Mouse (Mus musculus): ENCODE measurements around the gene AC129217.1.

AC129217.1 gene

DNA sequence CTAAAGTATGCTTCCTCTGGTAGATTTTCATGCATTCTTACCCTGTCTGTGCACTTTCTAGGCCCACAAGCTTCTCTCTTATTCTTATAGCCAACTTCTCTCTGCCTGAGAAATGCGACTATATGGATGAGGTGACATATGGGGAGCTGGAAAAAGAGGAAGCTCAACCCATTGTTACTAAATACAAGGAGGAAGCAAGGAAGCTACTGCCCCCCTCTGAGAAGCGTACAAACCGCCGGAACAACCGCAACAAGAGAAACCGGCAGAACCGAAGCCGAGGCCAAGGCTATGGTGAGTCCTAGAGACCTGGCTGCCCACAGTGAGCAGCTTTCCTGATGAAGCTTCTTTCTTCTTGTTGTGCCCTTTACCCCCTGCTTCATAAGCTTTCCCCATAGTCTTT lies at the start of gene AC129217.1:
AC129217.1 (plus strand) TSS at position 114 of the 400 bp plus-strand sequence.
- no peak for DNase-seq

DNA sequence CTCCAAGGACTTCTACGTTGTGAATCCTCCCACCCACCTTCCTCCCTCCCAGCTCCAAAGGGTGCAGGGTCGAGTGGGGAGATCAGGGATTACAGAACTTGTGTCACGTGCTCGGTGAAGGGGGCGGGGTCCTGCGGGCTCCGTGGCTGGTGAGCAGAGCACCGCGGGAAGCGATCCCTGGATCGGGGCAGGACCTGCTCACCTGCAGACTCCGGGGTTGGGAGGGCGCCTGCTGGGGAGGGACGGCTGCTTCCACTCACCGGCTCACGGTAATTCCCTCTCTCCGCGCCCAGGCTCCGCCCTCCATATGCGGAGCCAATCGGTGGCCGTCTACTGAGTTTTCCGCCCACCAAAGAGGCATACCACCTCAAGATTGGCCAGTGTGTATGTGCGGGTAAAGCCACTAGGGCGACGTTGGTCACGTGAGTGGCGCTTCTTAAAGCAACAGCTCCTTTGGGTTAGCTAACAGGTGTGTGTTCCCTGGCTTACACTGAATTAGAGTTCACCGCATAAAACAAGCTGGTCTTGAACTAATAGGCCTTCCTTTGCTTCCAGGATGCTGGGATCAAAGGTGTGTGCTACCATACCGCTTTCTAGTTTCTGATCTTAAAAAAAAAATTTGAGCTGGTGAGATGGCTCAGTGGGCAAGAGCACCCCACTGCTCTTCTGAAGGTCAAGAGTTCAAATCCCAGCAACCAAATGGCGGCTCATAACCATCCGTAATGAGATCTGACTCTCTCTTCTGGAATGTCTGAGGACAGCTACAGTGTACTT lies 43.4 kb upstream of the AC129217.1 start, which contains the start of gene Taf6l:
Taf6l (minus strand) TSS at position 410 of the 774 bp plus-strand sequence.
- DNase-seq = peak; percentile 96

DNA sequence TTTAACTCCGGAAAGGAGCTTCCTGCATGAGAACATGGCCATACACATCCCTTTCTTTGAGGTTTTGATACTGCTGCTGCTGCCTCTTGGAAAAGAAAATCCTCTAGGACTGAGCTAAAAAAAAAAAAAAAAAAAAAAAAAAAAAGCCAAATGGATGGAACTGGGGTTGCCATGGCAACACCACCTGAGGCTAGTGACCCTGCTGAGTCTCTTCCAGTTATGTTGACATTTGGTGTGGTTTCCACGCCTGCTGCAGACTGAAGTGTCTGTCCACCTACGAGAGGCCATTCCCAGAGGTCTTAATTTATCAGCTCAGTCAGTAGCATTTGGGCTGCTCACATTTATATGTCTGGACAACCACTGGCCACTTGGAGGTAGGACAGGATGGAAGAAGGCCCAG lies 41.1 kb upstream of the AC129217.1 start:
- no peak for DNase-seq

DNA sequence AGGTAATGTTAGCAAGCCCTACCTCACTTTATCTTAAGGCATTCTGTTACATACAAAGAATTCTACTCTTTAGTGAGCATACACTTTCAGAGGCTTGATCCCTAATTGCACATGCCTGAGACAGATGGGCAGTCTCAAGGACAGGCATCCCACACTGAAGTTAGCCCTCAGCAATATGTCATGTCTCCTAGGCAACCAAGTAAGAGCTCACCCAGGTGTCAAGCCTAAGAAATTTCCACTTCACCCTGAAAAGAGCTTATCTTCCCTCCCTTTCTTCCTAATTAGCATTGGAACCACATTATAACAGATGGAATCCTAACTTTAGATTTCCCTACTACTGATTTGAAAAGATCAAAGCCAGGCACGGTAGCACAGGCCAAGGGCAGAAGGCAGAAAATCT lies 40.4 kb upstream of the AC129217.1 start:
- DNase-seq = peak; percentile 57

DNA sequence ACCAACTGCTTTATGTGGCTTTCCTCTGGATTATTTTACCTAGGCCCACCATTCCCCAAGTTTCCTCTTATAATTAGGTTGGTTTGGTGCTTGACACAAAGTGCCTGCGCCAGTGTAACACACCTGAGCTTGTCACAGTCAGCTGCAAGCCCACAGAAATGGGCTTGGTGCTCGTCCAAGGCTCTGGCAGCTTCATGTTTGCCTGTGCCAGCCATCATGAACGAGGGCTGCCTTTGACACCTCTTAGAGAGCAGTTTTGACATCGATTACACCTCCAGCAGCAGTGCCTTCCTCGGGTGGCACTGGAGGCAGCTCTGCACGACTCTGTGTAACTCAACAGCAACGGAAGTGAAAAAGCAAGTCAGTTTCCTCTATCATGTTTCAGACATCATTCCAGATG lies 39.4 kb upstream of the AC129217.1 start:
- no peak for DNase-seq

GRCm38 (mm10) chr19:8798264-8798946 lies 31.2 kb upstream of the AC129217.1 start, which contains the start of gene Polr2g:
Polr2g (minus strand) TSS chr19:8798577.
- DNase-seq = peak; percentile 97

GRCm38 (mm10) chr19:8798947-8799315 lies 30.6 kb upstream of the AC129217.1 start:
- DNase-seq = no peak

- DNase-seq = peak; percentile 99
Measured at GRCm38 (mm10) chr19:8802130-8802821, 27.3 kb upstream of the AC129217.1 start, which contains the start of gene Zbtb3. Zbtb3 (plus strand) TSS chr19:8802555.

DNA sequence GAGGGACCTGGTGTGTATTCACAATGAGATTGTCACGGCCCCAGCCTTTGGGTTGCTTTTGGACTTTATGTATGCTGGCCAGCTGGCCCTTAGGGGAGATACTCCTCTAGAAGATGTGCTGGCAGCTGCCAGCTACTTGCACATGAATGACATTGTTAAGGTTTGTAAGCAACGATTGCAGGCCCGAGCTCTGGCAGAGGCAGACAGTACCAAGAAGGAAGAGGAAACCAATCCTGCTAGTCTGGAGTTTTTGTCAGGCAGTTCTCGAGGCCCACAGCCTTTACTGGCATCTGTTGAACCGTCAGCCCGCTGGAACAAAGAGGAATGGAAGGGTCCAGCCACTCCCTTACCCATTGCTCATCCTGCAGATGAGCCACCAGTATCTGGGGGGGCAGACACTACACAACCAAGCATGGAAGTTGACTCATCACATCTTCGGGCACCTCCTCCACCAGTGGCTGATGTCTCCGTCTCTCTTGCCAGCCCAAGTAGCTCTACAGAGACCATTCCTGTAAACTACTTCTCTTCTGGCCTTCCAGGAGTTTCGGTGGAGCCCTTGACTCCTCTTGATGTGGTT lies 26.3 kb upstream of the AC129217.1 start:
- no peak for DNase-seq

- no peak for DNase-seq
Measured at GRCm38 (mm10) chr19:8803879-8804660, 25.5 kb upstream of the AC129217.1 start.

DNA sequence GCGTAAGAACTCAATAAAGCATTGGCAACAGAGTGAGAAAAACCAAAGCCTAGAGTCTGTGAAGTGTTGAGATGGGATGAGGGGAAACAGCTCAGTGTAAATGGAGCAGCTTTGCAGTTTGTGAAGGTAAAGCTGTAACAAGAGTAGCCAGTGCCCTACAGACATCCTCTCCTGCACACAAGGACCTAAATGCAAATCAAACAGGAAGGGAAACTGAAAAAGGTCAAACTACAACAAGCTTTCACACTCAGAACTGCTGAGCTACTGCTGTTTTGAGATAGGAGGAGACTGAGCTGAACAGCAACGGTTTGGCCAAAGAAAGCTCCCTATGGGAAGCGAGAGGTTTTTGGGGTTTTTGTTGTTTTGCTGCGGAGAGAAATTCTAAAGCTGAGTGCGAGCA lies 22.8 kb upstream of the AC129217.1 start:
- no peak for DNase-seq

GRCm38 (mm10) chr19:8815812-8816211 lies 13.8 kb upstream of the AC129217.1 start:
- no peak for DNase-seq

DNA sequence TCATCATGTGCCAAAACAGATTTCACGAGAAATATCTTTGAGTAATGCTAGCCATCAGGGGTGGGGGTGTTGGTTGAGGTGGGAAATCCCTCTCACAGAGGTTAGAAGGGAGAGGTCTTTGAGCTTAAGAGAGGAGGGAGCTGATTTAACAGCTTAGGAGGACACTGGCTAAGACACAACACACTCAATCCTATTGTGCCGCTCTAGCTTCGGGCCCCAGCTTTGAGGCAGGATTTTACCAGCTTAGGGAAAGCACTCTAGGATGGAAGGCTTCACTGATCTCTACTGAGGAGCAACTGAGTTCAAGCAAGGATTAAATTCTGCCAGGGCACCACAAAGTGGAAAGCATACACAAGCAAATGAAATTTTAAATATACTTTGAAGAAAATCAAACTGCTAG lies 12.6 kb upstream of the AC129217.1 start:
- no peak for DNase-seq

- no peak for DNase-seq
Measured at GRCm38 (mm10) chr19:8818301-8818798, 11.2 kb upstream of the AC129217.1 start.

GRCm38 (mm10) chr19:8818801-8819595 lies 10.6 kb upstream of the AC129217.1 start, which contains the start of gene Ttc9c:
Ttc9c (minus strand) TSS chr19:8819333.
- peak; percentile 99 for DNase-seq

GRCm38 (mm10) chr19:8819596-8820423 lies 9.8 kb upstream of the AC129217.1 start, which contains the start of gene Hnrnpul2:
Hnrnpul2 (plus strand) TSS chr19:8820010.
- peak; percentile 99 for DNase-seq

- no peak for DNase-seq
Measured at GRCm38 (mm10) chr19:8820424-8820956, 9.1 kb upstream of the AC129217.1 start.

GRCm38 (mm10) chr19:8821146-8821545 lies 8.4 kb upstream of the AC129217.1 start:
- no peak for DNase-seq

GRCm38 (mm10) chr19:8822696-8823095 lies 6.9 kb upstream of the AC129217.1 start:
- no peak for DNase-seq

GRCm38 (mm10) chr19:8830664-8831063 lies 1.1 kb downstream of the AC129217.1 start:
- no peak for DNase-seq

All from layer of hippocampus, adult 9-11 months (tissue).